Mouse (Mus musculus) gastrocnemius, adult 2 months (tissue): ENCODE measurements around the gene Rubcn. TPM values are rescaled to one million over a fixed set of nuclear protein-coding genes. Genes with fewer than 3 reads are reported as not detected.

Experiments used
- DNase-seq: peaks from one replicate; pipeline ENCODE4 v3.0.0; 2022
- H3K27ac ChIP-seq: fragments of 200-600 bp; 2 replicates; pipeline ENCODE4 v1.8.1; 2022; ENCODE audit warnings: mild to moderate bottlenecking
- H3K4me3 ChIP-seq: fragments of 200-600 bp; 2 replicates; pipeline ENCODE4 v1.8.1; 2022; ENCODE audit warnings: mild to moderate bottlenecking, moderate library complexity
- CTCF ChIP-seq: fragments of 200-600 bp; IDR thresholded peaks from 2 replicates; pipeline ENCODE4 v1.8.1; 2022; ENCODE audit warnings: antibody characterized with exemption, mild to moderate bottlenecking, moderate library complexity
- intact Hi-C: fragments of 180-260 bp; cut with DNase I; formaldehyde crosslinking; loops from one replicate; pipeline ENCODE4 v1.15.1; 2025
- total RNA-seq, 2 experiments: library from RNA; stranded (reverse); gene quantifications; 2 replicates each; pipeline ENCODE4 v1.2.3; 2021

The Rubcn gene
- total RNA-seq, 2 experiments from 2014 or later, result 24.0 to 28.5 TPM

- intact Hi-C loops, result no loop called here
- TF ChIP-seq CTCF, result no peak
- H3K4me3 ChIP-seq, result no peak overlapping the region
- H3K27ac ChIP-seq, result no peak overlapping the region
- no peak for DNase-seq
Observed at GRCm38 (mm10) chr16:32776676-32777075, 100.9 kb downstream of the Rubcn start.

Other genes starting within 250 kb of the Rubcn start
- gene Tnk2, start 233.9 kb downstream of the Rubcn start, total RNA-seq, result 10 to 100 TPM; 48.4 to 54.4 TPM
- under 1 TPM in 1 of 2 experiments, not detected in 1; 0.22 TPM for gene Muc4, start 141.9 kb downstream of the Rubcn start, total RNA-seq
- under 1 TPM; 0.33 to 0.45 TPM for gene Muc20, start 80.3 kb downstream of the Rubcn start, total RNA-seq
- not detected for gene Smbd1, start 67.3 kb downstream of the Rubcn start, total RNA-seq
- gene Fyttd1, start 266 bp downstream of the Rubcn start, total RNA-seq, result 10 to 100 TPM; 95.0 to 95.1 TPM
- gene Lrch3, start 36.3 kb upstream of the Rubcn start, total RNA-seq, result 10 to 100 TPM; 14.1 to 16.0 TPM
- gene Iqcg, start 178.5 kb upstream of the Rubcn start, total RNA-seq, result 1 to 10 TPM; 2.0 to 3.0 TPM
- gene Rpl35a, start 178.7 kb upstream of the Rubcn start, total RNA-seq, result 100 to 1,000 TPM; 217 to 291 TPM
- 1 to 10 TPM; 2.1 to 2.8 TPM for gene Lmln, start 184.8 kb upstream of the Rubcn start, total RNA-seq